Mouse (Mus musculus): ENCODE results near the gene Mtcl1.
A peak's percentile ranks its signal among the peaks of the same experiment; 100 is the strongest.

Mtcl1 gene

GRCm38 (mm10) chr17:66449460-66450341 lies at the start of gene Mtcl1:
Gene Mtcl1 (minus strand): TSS chr17:66449750.
- peak; percentile 94 to 97 for DNase-seq

GRCm38 (mm10) chr17:66498598-66498997 lies 49.0 kb upstream of the Mtcl1 start:
- DNase-seq, result no peak

- no peak for DNase-seq
These were observed 47.0 kb upstream of the Mtcl1 start for GRCm38 (mm10) chr17:66496589-66496988.

GRCm38 (mm10) chr17:66490022-66490601 lies 40.6 kb upstream of the Mtcl1 start:
- peak; percentile 78 to 85 for DNase-seq

GRCm38 (mm10) chr17:66486576-66486975 lies 37.0 kb upstream of the Mtcl1 start:
- DNase-seq, result no peak

- DNase-seq, result peak; percentile 92 to 94
These were observed 36.2 kb upstream of the Mtcl1 start for GRCm38 (mm10) chr17:66485742-66486141.

- no peak for DNase-seq
These were observed 35.4 kb upstream of the Mtcl1 start for GRCm38 (mm10) chr17:66484965-66485364.

GRCm38 (mm10) chr17:66483651-66484454 lies 34.3 kb upstream of the Mtcl1 start:
- DNase-seq, result no peak

GRCm38 (mm10) chr17:66481295-66481694 lies 31.7 kb upstream of the Mtcl1 start:
- no peak for DNase-seq

- DNase-seq, result peak in 1 of 2 experiments; percentile 22
These were observed 31.1 kb upstream of the Mtcl1 start for GRCm38 (mm10) chr17:66480491-66481278.

- DNase-seq, result no peak
These were observed 30.4 kb upstream of the Mtcl1 start for GRCm38 (mm10) chr17:66479813-66480490.

- DNase-seq, result peak in 1 of 2 experiments; percentile 28
These were observed 29.8 kb upstream of the Mtcl1 start for GRCm38 (mm10) chr17:66479311-66479710.

GRCm38 (mm10) chr17:66473205-66473604 lies 23.7 kb upstream of the Mtcl1 start:
- DNase-seq, result no peak

- DNase-seq, result no peak
These were observed 22.2 kb upstream of the Mtcl1 start for GRCm38 (mm10) chr17:66471775-66472174.

- no peak for DNase-seq
These were observed 21.7 kb upstream of the Mtcl1 start for GRCm38 (mm10) chr17:66471252-66471651.

GRCm38 (mm10) chr17:66470020-66470419 lies 20.5 kb upstream of the Mtcl1 start:
- no peak for DNase-seq

GRCm38 (mm10) chr17:66457278-66457677 lies 7.7 kb upstream of the Mtcl1 start:
- DNase-seq, result no peak

- DNase-seq, result peak; percentile 97 to 99
These were observed 1.6 kb upstream of the Mtcl1 start for GRCm38 (mm10) chr17:66451143-66451542.

GRCm38 (mm10) chr17:66450526-66451070 lies 1.0 kb upstream of the Mtcl1 start:
- DNase-seq, result no peak

GRCm38 (mm10) chr17:66448421-66449405 lies 837 bp downstream of the Mtcl1 start:
- DNase-seq, result peak; percentile 81 to 83
